Mouse (Mus musculus) thymus, postnatal 4 days (tissue): ENCODE data around the gene Gorasp2.
A peak's percentile ranks its signal among the peaks of the same experiment; 100 is the strongest.

Experiments
- DNase-seq: peaks from one replicate; pipeline ENCODE4 v3.0.0; 2021

Gorasp2 gene

GRCm38 (mm10) chr2:70660887-70661714 lies at the start of gene Gorasp2:
Gorasp2 (plus strand) TSS chr2:70661576.
- DNase-seq, result peak; percentile 99

- DNase-seq, result no peak
These were observed 46.5 kb upstream of the Gorasp2 start for GRCm38 (mm10) chr2:70614745-70615351.

DNA sequence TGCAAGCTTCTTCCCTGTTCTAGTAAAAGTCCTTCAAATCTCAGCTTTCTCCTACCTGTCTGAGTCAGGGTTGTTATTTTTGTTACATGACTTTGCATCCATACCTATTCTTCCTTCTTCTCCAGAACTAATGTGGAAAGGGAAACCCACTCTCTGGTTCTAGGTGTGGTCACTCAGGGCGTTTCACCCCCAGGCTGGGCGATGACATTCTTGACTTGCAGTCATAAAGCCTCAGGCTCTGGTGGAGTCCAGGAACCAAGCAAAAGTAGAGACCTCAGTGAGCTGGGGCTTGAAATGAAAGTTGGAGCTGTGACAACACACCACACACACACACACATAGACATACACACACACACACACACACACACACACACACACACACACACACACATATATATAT lies 45.3 kb upstream of the Gorasp2 start:
- DNase-seq, result no peak

GRCm38 (mm10) chr2:70616617-70617016 lies 44.8 kb upstream of the Gorasp2 start:
- no peak for DNase-seq

- DNase-seq, result peak; percentile 39
These were observed 42.0 kb upstream of the Gorasp2 start for GRCm38 (mm10) chr2:70619232-70619835.

DNA sequence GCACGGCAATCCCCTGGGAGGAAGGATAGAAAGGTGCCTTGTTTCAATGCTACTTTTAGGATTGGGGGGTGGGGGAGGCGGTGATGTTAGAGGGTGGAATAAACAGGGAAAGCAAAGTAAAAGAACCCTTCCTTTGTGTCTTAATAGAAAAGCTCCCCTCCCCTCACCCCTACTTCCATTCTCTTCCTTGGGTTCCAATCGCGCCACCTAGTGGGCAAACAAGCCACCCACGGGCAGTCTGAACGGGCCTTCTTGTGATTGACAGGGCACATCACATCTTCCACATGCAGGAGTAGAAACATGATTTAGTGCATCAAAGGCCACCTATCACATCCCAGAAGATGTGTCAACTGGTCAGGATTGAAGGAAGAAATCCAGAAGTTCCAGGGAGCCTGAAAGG lies 41.2 kb upstream of the Gorasp2 start:
- peak; percentile 81 for DNase-seq

- DNase-seq, result no peak
These were observed 39.1 kb upstream of the Gorasp2 start for GRCm38 (mm10) chr2:70622244-70622643.

DNA sequence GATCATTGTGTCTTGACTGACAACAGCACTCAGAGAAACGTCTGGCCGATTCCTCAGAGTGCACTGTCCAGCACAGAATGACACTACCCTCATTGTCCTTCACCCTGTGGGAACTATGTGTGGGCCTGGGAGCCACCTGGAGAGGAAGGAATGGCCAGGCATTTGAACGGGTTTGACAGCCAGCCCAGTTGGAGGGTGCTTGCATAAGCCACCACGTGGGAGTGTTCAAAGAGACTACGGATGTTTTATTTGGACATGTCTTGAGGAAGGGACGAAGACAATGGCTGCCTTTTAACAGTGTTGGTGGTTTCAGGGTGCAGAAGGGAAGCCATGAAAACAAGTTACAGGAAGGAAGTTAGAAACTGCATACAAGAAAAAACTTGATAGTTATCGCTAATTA lies 35.6 kb upstream of the Gorasp2 start:
- no peak for DNase-seq

DNA sequence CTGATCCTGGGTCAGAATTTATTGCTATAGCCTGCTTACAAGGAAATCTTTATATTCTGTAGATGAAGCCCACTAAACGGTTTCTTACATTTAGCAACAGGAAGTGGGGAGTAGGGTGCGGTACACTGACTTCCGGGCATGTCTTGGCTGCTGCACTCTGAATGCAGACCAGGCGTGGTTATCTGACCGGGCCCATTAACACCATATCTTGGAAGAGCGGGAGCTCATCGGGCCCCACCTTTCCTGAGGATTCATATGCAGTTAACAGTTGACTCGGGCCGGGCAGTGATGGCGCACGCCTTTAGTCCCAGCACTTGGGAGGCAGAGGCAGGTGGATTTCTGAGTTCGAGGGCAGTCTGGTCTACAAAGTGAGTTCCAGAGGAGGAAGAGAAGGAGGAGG lies 33.0 kb upstream of the Gorasp2 start:
- DNase-seq, result no peak

DNA sequence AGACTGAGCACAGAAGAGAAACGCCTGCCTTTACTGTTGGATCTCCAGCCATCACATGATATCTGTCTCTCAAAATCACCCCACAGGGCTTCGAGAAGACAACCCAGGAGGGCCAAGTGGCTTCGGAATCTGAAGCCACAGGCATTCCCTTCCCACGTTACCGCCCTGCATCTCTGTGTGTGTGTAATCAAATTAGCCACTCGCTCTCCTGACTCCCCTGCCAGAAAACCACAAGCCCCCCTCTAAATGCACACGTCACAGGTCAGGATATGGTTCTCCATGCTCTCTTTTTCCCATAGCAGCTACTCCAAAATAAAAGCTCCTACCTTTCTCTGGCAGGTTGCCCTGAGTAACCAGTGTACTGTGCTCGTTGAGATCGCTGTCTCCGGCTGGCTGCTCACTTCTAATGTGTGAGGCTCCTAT lies 32.0 kb upstream of the Gorasp2 start:
- no peak for DNase-seq

GRCm38 (mm10) chr2:70629921-70630320 lies 31.5 kb upstream of the Gorasp2 start:
- DNase-seq, result no peak

DNA sequence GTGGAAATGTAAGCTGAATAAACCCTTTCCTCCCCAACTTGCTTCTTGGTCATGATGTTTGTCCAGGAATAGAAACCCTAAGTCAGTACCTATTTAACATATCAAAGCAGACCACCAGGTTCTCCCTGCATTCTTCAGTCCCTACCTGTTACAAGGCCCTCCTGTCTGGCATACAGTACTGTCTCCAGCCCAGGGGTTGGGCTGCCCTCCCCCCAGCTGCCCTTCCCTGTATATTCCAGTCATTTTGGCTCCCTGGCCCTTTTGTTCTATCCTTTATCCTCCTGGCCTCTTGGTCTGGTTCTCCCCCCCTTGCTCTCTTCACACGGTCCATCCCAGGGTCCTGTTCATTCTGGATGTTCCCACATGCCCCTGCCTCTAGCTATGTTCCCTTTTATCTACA lies 30.1 kb upstream of the Gorasp2 start:
- DNase-seq, result no peak

DNA sequence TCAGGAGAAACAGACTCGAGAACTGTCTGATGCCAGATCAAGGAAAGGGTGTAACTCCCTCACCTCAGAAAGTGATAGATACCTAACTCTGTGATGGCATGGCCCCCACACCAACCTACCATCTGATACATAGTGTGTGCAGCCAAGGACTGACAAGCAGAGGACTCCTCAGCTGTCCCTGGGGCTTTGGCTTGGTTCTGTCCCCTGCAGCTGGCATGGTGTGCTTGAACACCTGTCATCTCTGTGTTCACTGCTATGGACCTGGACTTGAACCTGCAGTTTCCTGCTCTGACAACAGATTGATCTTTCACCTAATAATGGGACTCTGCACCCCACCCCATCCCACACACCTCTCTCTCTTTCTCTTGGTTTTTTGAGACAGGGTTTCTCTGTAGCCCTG lies 29.0 kb upstream of the Gorasp2 start:
- DNase-seq, result no peak

GRCm38 (mm10) chr2:70634028-70634690 lies 27.2 kb upstream of the Gorasp2 start:
- DNase-seq, result no peak

GRCm38 (mm10) chr2:70640968-70641367 lies 20.4 kb upstream of the Gorasp2 start:
- peak; percentile 22 for DNase-seq

DNA sequence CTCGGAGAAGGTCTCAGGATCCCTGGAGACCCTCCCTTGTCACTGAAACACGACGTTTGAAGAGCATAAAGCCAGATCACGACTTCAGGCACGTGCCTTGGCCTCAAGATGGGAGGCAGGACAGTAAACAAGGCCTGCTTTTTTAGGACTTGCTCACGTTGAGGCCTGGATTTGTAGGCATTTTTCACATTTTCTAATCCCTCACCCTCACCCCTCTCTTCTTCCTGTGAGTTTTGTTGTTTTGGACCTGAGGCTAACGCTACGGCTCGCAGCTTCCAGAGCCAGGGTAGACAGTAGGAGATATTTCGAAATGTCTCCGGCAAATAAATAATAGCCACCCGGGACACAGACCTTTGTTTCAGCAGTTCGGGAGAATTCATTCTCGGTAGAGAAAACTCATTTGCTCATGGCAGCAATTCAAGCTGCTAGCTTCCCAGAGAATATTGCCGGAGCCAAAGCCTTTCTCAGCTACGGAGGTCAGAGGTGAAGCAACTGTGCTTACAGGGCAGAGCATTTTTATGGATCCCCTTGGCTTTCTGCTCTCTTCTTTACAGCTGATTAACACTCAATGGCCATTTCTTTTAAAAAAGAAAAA lies 18.3 kb upstream of the Gorasp2 start:
- no peak for DNase-seq

DNA sequence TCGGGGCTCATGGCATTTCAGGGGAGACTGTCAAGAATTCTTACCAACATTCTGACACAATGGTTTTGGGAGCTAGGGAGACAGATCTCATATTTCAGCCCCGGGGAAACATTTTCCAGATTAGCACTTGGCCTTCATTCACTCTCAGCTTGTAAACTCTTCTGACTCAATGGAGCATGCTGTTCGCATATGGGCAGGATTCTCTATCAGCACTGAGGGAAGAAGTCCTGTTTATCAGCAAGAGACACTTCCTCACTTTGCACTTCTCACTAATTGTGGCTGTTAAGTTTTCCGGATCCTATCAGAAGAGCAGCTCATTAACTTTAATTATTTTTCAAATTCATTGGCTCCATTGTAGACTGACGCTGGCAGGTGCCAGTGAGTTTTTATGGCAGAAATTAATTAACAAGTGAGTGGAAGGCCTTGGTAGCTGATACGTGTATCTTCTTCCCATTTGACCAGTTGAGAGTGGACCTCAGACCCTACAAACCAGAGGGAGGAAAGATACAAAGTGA lies 16.1 kb upstream of the Gorasp2 start:
- no peak for DNase-seq

GRCm38 (mm10) chr2:70647681-70648080 lies 13.7 kb upstream of the Gorasp2 start:
- DNase-seq, result no peak

GRCm38 (mm10) chr2:70648271-70648670 lies 13.1 kb upstream of the Gorasp2 start:
- no peak for DNase-seq

DNA sequence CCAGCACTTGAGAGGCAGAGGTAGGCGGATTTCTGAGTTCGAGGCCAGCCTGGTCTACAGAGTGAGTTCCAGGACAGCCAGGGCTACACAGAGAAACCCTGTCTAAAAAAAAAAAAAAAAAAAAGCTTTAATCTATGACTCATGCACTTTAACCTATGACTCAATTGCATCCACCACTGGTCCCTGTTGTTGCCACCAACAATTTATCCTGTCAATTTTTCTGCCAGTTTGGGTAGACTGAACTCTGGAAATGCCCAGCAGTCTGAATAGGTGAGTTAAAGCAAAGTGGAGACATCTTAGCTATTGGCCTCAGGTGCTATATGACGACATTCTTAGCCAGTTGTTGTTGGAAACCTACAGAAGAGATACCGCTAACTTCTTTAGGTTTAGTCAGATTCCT lies 11.9 kb upstream of the Gorasp2 start:
- DNase-seq, result no peak

- no peak for DNase-seq
These were observed 9.6 kb upstream of the Gorasp2 start for GRCm38 (mm10) chr2:70651820-70652219.

DNA sequence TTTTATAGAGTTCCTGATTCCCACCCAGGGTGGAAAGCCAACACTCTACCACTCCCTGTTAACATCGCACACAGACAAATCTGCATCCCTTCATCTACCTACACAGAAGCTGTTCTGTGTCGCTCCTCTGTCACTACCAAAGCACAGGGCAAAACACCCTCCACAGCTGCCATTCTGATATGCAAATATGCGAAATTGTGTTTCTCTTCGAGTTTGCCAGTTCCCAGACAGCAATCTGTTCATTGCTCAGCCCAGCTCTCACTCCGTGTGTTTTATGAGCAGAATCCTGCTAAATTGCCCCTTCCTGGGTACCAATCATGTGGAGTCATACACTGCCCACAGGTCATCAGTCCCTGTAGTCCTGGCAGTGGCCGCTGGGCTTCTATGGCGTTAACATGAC lies 4.3 kb upstream of the Gorasp2 start:
- no peak for DNase-seq
